Mouse (Mus musculus) small intestine, adult 2 months (tissue): ENCODE results near the gene Dnal1. TPM values are rescaled to one million over a fixed set of nuclear protein-coding genes. Genes with fewer than 3 reads are reported as not detected.

ENCODE experiments used
- H3K27ac ChIP-seq: fragments of 200-500 bp; 2 replicates; pipeline ENCODE4 v1.5.1; 2012; ENCODE audit warnings: low read depth, low read length, control low read depth, inconsistent platforms; ENCODE audit not compliant: insufficient read depth
- H3K27me3 ChIP-seq: fragments of 200-500 bp; 2 replicates; pipeline ENCODE4 v1.6.1; 2012; ENCODE audit warnings: mild to moderate bottlenecking, moderate library complexity, low read length, inconsistent platforms; ENCODE audit not compliant: control insufficient read depth, insufficient read depth
- H3K36me3 ChIP-seq: fragments of 200-500 bp; 2 replicates; pipeline ENCODE4 v1.6.1; 2012; ENCODE audit warnings: mild to moderate bottlenecking, low read length, control low read depth, inconsistent platforms; ENCODE audit not compliant: control insufficient read depth, insufficient read depth
- H3K4me1 ChIP-seq: fragments of 200-500 bp; 2 replicates; pipeline ENCODE4 v1.6.1; 2012; ENCODE audit warnings: low read length, inconsistent platforms, mixed read lengths; ENCODE audit not compliant: control insufficient read depth, insufficient read depth, insufficient read length
- H3K4me3 ChIP-seq: fragments of 200-500 bp; 2 replicates; pipeline ENCODE4 v1.5.1; 2012; ENCODE audit warnings: low read depth, mild to moderate bottlenecking, control low read depth, inconsistent platforms, low read length, moderate library complexity
- CTCF ChIP-seq: fragments of 200-500 bp; IDR thresholded peaks from 2 replicates; pipeline ENCODE4 v1.5.1; 2012; ENCODE audit warnings: low read depth, mild to moderate bottlenecking, control low read depth, inconsistent platforms, low read length, moderate library complexity, mixed read lengths; ENCODE audit not compliant: insufficient replicate concordance, insufficient read length; ENCODE audit errors: extremely low read depth
- POLR2A ChIP-seq: fragments of 200-500 bp; IDR thresholded peaks from 2 replicates; pipeline ENCODE4 v1.6.1; 2012; ENCODE audit warnings: low read depth, mild to moderate bottlenecking, control low read depth, inconsistent platforms, low read length, moderate library complexity
- WGBS: fragments of 180-500 bp; shearing (Covaris S2); methylation state at CpG from one replicate; pipeline ENCODE4 v1.1.7; 2018; 5-methylcytosine and 5-hydroxymethylcytosine counted together
- polyA plus RNA-seq: library from polyadenylated mRNA; depleted of rRNA; stranded (reverse); fragments of >200 nt; gene quantifications from 2 replicates; pipeline ENCODE4 v1.2.3, GENCODE M21; 2012

Dnal1 gene
- polyA plus RNA-seq, 1 experiment = 0.68 TPM

DNA sequence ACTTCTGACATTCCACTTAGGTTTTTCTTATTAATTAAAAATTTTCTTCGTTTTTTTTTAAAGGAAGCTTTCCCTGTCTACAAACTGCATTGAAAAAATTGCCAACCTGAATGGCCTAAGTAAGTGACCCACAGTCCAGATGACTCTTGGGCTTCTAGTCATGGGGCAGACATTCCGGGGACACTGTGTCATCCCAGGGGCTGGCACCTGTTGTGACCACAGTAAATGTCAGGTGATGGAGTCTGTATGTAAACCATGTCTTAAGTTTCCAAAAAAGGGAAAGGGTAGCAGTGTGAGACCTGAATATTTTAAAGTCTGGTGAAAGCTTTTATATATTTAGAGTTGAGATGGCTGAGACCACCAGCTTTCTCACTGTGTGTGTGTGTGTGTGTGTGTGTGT is 12.7 kb downstream of the Dnal1 start:
- Histone ChIP-seq H3K27ac (no peak overlapping the region), H3K36me3 (no peaks in the 10 kb centered on the region), H3K27me3 (no peaks in the 10 kb centered on the region), H3K4me3 (no peak overlapping the region), H3K4me1 (no peaks in the 10 kb centered on the region)
- TF ChIP-seq POLR2A (no peak), CTCF (no peak)
- 93% methylated on average over 2 of the region's 2 CpGs for WGBS

GRCm38 (mm10) chr12:84128576-84128975 is 14.4 kb downstream of the Dnal1 start:
- WGBS = 90% methylated on average over 6 of the region's 6 CpGs
- Histone ChIP-seq H3K4me1 (no peaks in the 10 kb centered on the region), H3K27me3 (no peaks in the 10 kb centered on the region), H3K36me3 (no peaks in the 10 kb centered on the region), H3K4me3 (no peak overlapping the region), H3K27ac (no peak overlapping the region)
- TF ChIP-seq POLR2A = no peak
- no peak for TF ChIP-seq CTCF

DNA sequence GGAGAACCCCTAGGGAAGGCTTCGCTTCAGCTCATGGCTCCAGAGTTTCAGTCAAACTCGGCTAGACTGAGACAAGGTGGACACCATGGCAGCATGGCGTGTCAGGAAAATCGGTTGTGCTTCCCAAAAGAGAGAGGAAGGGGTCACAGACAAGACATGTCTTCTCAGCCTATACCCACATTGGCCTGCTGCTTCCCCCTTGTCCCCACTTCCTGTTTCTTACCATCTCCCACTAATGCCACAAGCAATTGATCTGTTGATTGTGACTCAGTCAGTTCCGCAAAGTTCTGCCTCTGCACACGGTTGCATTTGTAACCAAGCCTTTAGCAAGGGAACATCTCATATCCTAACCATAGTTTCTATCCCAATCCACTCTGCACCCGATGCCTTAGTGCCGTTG is 15.8 kb downstream of the Dnal1 start:
- WGBS = 90% methylated on average over 8 of the region's 8 CpGs
- Histone ChIP-seq H3K4me3 (no peak overlapping the region), H3K27ac (no peak overlapping the region), H3K27me3 (no peaks in the 10 kb centered on the region), H3K36me3 (no peaks in the 10 kb centered on the region), H3K4me1 (no peaks in the 10 kb centered on the region)
- no peak for TF ChIP-seq POLR2A
- no peak for TF ChIP-seq CTCF

GRCm38 (mm10) chr12:84132265-84132664 is 18.1 kb downstream of the Dnal1 start:
- Histone ChIP-seq H3K36me3 (no peaks in the 10 kb centered on the region), H3K27ac (no peak overlapping the region), H3K4me1 (no peaks in the 10 kb centered on the region), H3K27me3 (no peaks in the 10 kb centered on the region), H3K4me3 (no peak overlapping the region)
- 68% methylated on average over 3 of the region's 3 CpGs for WGBS
- no peak for TF ChIP-seq POLR2A
- peak; percentile 52; the same call in 1 of the 2 replicates for TF ChIP-seq CTCF

DNA sequence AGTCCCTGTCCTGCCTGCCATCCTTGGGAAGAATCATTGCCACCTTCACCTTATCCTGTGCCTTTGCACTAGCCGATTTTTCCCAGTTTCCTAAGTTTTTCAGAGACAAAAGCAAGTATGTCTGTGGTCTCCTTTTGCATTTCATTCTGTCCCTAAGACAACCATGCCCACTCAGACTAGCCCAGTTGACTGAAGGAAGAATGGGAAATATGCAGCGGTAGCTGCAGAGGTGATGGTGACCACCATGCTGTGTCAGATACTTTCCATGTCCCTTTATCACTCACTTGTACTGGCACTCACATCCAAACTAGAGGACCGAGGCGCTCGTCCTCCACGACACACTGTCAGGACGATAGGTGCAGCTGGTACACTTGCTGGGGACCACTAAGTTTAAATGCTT is 23.0 kb downstream of the Dnal1 start:
- TF ChIP-seq POLR2A = no peak
- no peak for TF ChIP-seq CTCF
- 95% methylated on average over 7 of the region's 7 CpGs for WGBS
- Histone ChIP-seq H3K27me3 (no peaks in the 10 kb centered on the region), H3K27ac (no peak overlapping the region), H3K4me1 (no peaks in the 10 kb centered on the region; the same call in 1 of the 2 replicates), H3K4me3 (no peak overlapping the region), H3K36me3 (no peaks in the 10 kb centered on the region)

DNA sequence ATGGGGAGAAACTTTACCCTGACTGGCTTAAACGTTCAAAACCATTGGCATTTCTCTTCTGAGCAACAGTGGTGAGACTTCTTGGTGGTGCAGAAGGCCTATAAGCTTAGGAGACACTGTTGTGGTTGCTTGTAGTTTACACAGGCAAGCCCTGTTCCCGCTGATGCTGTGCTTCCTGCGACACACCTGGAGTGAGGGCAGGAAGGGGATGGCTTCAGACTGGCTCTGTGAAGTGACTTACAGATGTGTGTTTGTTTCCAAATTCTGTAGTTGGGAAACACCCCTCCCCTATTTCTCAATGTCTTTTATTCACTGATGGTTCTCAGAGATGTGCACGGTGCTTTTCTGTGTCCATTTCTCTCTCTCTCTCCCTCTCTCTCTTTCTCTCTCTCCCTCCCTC is 26.0 kb downstream of the Dnal1 start:
- Histone ChIP-seq H3K36me3 (no peaks in the 10 kb centered on the region), H3K4me3 (no peak overlapping the region), H3K4me1 (no peaks in the 10 kb centered on the region; the same call in 1 of the 2 replicates), H3K27ac (no peak overlapping the region), H3K27me3 (no peaks in the 10 kb centered on the region)
- TF ChIP-seq POLR2A = no peak
- TF ChIP-seq CTCF = no peak
- WGBS = 72% methylated on average over 4 of the region's 4 CpGs

DNA sequence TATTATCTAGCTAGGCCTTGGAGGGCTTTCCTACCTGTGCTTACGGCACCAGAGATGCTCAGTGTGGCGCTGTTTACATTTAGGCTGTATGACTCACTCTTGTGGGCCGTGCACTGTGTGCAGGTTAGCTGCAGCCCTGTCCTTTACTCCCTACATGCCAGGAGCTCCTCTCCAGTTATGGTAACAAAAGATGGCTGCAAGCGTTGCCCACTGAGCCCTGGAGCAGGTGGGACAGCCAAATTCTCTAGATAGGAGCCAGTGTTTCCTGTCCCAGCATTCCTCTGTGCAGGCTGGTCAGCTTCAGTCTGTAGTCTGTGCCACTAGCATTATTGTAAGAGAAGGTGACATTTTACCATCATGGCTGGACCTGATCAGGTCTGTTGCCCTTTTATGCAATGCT is 27.1 kb downstream of the Dnal1 start:
- WGBS = 84% methylated on average over 4 of the region's 4 CpGs
- Histone ChIP-seq H3K4me1 (no peaks in the 10 kb centered on the region; the same call in 1 of the 2 replicates), H3K27ac (no peak overlapping the region), H3K36me3 (no peaks in the 10 kb centered on the region), H3K27me3 (no peaks in the 10 kb centered on the region), H3K4me3 (no peak overlapping the region)
- no peak for TF ChIP-seq CTCF
- no peak for TF ChIP-seq POLR2A

DNA sequence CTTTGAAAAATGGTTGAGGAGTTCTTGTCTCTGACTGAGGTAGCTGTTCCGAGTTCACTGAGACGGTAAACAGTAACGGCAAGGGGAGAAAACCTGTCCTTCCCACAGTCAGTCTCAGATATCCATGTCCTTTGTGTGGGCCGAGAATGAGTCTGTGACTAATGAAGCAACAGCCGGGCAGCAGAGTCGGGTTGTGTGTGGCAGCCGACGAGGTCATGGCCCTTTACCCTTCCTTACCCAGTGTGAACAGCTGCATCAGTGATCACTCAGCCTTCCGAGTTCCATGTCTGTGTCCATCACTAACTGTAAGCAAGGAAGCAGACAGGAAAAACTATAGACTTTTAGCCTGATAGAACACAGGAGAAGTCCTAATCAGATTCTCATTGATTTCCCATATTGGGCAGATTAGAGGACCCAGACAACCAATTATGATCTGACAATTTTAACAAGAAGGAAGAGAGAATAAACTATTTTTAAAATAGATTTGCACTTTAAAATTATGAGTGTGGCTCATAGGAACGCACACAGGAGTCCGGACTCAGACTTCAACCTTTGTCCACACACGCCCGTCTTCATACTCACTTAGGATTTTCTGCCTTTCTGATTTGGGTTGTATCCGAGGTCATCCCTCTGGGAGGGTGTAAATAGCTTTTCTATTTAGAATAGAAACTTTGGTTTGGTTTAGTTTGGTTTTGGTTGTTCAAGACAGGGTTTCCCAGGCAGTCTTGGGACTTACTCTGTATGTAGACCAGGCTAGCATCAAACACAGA is 28.3 kb downstream of the Dnal1 start:
- H3K4me3 ChIP-seq = no peak overlapping the region
- no peaks in the 10 kb centered on the region; the same call in 1 of the 2 replicates for H3K4me1 ChIP-seq
- 53% methylated on average over 14 of the region's 14 CpGs for WGBS
- no peaks in the 10 kb centered on the region for H3K36me3 ChIP-seq
- TF ChIP-seq POLR2A = no peak
- no peak for TF ChIP-seq CTCF
- no peak overlapping the region for H3K27ac ChIP-seq
- no peaks in the 10 kb centered on the region for H3K27me3 ChIP-seq
